Mouse (Mus musculus) CH12.LX (cell line): ENCODE results near the gene Vmn1r217.

Experiments
- BHLHE40 ChIP-seq: IDR thresholded peaks from 2 replicates; pipeline ENCODE4 v1.6.1; 2011; ENCODE audit warnings: mild to moderate bottlenecking, low read depth, low read length, improper control_type of control experiment
- CTCF ChIP-seq, 2 experiments: IDR thresholded peaks in 1 of 2; conservative IDR thresholded peaks in 1 of 2; 2 replicates each; pipeline ENCODE4 v1.5.1; 2011 to 2012; ENCODE audit warnings: low read depth in 2 of 2, low read length in 2 of 2, improper control_type of control experiment in 1 of 2, inconsistent platforms in 1 of 2, mild to moderate bottlenecking in 1 of 2, moderate library complexity in 1 of 2
- EP300 ChIP-seq: IDR thresholded peaks from 2 replicates; pipeline ENCODE4 v1.6.1; 2011; ENCODE audit warnings: low read length, improper control_type of control experiment
- MAFK ChIP-seq: IDR thresholded peaks from 2 replicates; pipeline ENCODE4 v1.6.1; 2011; ENCODE audit warnings: low read length, improper control_type of control experiment; ENCODE audit not compliant: insufficient replicate concordance
- MAX ChIP-seq: IDR thresholded peaks from 2 replicates; pipeline ENCODE4 v1.6.1; 2011; ENCODE audit warnings: low read length, improper control_type of control experiment
- POLR2A ChIP-seq: IDR thresholded peaks from 2 replicates; pipeline ENCODE4 v1.6.1; 2011; ENCODE audit warnings: low read depth, mild to moderate bottlenecking, improper control_type of control experiment, low read length
- RCOR1 ChIP-seq: conservative IDR thresholded peaks from 2 replicates; pipeline ENCODE4 v1.6.1; 2012; ENCODE audit warnings: low read depth, mild to moderate bottlenecking, inconsistent platforms, low read length, improper control_type of control experiment
- TBP ChIP-seq: conservative IDR thresholded peaks from 2 replicates; pipeline ENCODE4 v1.6.1; 2011; ENCODE audit warnings: low read depth, low read length, improper control_type of control experiment
- TCF12 ChIP-seq: IDR thresholded peaks from 2 replicates; pipeline ENCODE4 v1.6.1; 2014; ENCODE audit warnings: low read depth, mild to moderate bottlenecking, inconsistent platforms, low read length, improper control_type of control experiment
- UBTF ChIP-seq: IDR thresholded peaks from 2 replicates; pipeline ENCODE4 v1.6.1; 2012; ENCODE audit warnings: low read depth, mild to moderate bottlenecking, inconsistent platforms, low read length, improper control_type of control experiment, moderate library complexity
- USF1 ChIP-seq: IDR thresholded peaks from 2 replicates; pipeline ENCODE4 v1.6.1; 2014; ENCODE audit warnings: low read depth, mild to moderate bottlenecking, inconsistent platforms, low read length, improper control_type of control experiment
- ZC3H11A ChIP-seq: IDR thresholded peaks from 2 replicates; pipeline ENCODE4 v1.6.1; 2012; ENCODE audit warnings: low read depth, mild to moderate bottlenecking, inconsistent platforms, low read length, improper control_type of control experiment

DNA sequence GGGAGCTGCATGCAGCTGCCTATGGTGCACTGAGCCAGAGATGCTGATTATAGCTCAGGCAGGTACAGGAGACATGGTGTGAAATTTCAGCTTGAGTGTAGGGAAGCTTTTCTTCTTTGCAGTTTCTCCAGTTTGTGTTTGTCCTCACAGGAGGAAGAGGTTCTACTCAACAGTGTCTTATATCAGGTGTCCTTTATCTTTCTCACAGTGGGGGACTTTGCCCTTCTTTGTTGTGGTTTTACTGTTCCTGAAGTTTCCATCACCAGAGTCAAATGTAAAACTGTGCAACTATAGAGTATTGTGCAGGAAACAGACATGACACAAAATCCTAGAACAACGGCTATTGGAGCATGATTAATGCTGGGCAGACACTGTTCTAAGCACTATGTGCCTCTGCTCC is 15.5 kb upstream of the Vmn1r217 start:
- TF ChIP-seq CTCF (conservative IDR thresholded peaks at IDR 0.05 in 1 of 2, IDR thresholded peaks at IDR 0.05 in 1 of 2; ENCODE audit: low read depth in 2 of 2, low read length in 2 of 2) (no peak), RCOR1 (no peak), TCF12 (no peak), POLR2A (no peak), ZC3H11A (no peak), BHLHE40 (no peak), UBTF (no peak), MAFK (no peak), TBP (no peak), USF1 (no peak), EP300 (no peak), MAX (no peak)
